Mouse (Mus musculus) layer of hippocampus, adult 18-20 months (tissue): ENCODE results near the gene Gtf3c1. TPM values are rescaled to one million over a fixed set of nuclear protein-coding genes. Genes with fewer than 3 reads are reported as not detected.

Experiments used
- DNase-seq, 2 experiments: peaks; one replicate each; pipeline ENCODE4 v3.0.0; 2022; ENCODE audit warnings: low spot score in 2 of 2
- total RNA-seq, 2 experiments: library from RNA; stranded (reverse); gene quantifications; 2 replicates each; pipeline ENCODE4 v1.2.3; 2021

Gtf3c1 gene
- total RNA-seq, 2 experiments from 2014 or later, result 102 to 107 TPM

DNA sequence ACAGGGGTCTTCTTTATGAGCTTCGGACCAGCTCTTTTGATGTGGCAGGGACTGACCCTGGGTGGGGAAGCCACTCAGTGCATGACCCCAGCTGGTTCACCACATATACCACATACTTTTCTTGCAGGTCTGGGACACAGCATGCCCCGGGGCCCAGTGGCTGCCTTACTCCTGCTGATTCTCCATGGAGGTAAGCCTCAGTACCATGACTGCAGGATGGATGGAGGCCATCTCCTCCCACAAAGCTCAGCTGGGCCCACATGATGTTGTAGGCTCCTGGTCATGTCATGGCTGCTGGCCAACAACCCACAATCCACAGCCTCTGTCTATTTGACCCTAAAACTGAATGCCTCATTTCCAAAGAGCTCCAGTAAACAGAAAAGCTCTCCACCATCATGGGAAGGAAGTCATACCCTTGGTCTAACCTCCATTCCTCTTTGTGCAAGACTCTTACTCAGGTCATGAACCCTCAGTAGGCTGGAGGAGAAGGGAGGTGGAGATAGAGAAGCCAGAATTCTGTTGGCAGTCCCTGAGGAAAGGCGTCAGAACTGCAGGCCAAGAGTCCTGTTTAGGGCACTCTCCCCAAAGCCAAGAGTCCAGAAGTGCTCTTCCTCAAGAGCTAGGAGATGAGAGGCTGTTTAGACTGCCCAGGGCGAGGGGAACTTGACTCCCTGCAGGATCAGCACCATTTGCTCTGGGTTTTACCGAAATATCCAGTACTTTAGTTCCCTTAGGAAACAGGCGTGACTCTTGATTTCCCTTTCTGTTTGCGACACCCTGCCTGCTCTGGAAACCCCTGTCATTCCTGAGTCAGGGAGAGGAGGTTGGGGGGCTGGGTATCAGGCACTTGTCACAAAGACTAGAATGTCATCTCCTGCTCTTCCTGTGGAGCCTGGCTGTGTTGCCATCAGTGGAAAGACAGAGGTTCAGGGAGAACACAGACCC, 84.6 kb downstream of the Gtf3c1 start:
- no peak for DNase-seq

DNA sequence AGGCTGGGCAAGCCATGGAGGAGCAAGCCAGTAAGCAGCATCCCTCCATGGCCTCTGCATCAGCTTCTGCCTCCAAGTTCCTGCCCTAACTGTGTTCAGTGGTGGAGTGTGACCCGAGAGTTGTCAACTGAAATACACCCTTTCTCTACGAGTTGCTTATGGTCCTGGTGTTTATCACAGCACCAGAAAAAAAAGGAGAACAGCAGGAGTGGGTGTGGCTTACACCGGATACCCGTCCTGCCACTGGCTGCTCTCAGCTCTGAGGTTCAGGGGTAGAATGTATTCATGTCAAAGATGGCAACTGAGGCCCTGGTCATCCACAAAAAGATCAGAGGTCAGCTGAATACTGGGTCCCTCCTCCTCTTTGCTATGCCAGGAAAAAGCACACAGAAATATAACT, 87.5 kb downstream of the Gtf3c1 start:
- DNase-seq, result no peak

DNA sequence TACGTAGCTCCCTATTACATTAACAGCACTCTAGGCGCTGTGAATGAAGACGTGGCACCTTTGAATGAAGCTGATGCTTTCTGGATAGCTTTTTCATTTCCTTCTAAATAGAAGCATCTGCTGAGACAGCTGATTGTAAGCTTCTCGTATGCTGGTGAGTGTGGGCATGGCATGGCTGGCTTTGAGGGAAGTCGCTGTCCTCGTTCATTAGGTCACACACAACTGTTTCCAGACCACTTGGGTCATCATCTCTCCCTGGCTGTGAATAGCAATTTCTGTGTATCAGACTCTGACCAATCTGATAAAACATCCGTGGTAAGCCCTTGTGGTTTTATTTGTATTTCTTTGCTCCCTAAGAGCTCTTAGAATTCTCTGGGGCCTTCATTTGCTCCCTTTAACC, 89.6 kb downstream of the Gtf3c1 start:
- no peak for DNase-seq

DNA sequence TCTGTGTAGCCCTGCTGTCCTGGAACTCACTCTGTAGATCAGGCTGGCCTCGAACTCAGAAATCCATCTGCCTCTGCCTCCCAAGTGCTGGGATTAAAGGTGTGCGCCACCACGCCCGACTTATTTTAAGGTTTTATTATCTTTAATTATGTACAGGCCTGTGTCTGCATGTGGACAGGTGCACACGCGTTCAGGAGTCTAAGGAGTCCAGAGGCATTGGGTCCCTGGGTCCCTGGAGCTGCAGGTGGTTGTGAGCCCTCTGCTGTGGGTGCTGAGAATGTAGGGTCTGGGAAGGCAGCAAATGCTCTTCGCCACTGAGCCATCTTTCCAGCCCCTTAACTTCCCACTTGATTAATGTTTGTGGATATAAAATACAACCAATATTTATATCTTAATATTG, 92.1 kb downstream of the Gtf3c1 start:
- DNase-seq, result no peak

DNA sequence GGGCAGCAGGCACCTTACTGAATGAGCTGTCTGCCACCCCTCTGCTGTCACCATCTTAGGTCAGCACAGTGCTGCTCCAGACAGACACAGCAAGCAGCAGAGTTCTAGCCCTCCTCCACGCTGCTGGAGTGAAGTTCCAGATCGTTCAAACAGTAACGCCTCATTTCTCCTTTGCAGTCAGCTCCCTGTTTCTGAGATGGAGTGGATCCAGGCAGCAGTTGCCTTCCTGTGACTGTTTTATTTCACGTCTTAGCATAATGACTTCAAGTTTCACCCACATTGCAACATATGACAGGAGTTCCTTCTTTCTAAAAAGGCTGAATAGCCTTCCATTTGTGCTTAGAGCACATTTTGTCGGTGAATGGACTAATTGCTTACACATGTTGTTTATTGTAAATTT, 94.0 kb downstream of the Gtf3c1 start:
- no peak for DNase-seq

DNA sequence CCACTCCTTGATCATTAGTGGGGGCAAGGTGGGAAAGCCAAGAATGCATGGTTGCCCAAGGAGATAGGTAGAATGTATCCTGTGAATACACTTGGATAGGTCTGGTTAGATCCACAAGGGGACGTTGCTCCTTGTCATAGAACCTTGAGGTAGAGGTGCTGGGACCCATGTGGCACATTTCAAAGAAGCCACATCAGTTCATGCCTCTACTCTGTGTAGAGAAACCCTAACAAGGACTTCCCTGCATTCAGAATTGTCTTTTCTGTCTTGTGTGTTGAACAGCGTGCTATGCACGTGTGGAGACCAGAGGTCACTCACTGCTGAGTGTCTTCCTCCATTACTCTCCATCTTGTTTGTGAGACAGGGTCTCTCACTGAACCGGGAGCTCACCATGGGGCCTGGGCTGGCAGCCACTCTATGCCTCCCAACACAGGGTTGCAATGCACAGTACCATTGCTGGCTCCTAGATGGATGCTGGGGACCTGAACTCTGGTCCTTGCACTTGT, 99.3 kb downstream of the Gtf3c1 start:
- DNase-seq, result no peak

DNA sequence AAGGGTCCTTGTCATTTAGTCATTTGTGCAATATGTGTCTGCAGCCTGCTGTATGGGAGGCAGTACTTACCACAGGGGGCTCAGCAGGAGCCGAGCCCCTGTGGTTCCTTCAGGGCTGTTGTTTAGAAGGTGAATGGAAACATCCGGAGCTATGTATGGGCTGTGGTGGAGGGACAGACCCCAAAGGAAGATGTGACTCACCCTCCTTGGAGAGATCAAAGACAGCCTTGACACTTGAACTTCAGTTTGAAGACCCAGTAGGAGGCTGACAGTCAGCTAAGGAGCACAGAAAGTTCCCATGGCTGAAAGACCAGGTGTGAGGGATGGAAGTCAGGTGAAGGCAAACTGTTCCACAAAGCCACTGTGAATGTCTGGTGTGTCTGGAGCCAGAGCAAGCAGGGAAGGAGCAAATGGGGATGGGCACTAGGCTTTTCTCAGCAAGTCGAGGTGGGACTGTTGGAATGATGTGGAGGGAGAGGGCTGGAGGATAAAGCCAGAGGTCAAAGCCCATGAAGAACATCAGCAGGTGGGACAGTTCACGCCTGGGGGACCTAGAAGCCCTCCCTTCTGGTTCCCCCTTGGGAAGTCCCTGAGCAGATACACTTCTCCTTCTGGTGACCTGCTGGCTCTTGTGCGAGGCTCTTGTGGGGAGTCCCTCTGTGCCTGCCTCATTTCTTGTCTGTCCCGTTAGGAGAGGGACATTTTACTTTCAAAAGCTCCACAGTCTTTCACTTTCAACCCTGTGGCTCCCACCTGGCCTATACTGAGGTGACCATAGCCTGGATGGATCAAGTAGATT, 100.0 kb downstream of the Gtf3c1 start:
- no peak for DNase-seq

DNA sequence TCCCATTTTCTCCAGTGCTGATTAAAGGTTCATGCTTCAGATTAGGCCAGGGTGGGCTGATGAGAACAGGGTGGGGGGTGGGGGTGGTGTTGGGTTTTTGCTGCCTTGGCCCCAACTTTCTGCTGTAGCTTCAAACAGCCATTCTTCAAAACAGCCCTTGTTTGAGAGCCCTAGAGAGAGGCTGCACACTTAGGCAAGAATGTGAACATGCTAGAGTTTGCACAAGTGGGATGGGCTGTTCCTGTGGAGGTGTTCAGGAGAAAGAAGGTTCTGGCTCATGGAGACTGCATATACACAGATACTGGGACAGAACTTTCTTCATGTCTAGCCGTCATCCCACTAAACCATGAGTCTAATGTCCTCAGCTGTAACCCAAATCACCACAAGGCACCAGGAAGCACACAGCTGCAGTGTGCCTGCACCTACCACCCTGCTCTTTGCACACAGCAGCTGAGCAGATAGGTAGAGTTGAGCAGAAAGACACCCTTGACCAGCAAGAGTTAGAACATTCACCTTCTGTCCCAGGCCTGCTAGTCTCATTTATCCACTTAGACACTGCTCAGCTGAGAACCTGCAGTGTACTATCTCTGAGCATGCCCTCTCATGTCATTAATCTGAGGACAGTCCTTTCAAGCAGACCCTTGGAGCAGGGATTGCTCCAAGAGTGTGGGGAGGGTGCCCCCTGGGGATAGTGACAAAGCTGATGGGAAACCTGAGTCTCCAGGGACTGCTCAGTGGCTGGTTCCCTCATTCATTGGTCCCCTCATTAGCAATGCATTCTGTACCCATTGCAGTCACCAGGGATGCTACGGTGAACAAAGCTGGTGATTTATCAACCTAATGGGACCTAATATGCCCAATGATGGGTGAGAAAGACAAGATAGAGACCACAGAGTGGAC, 101.1 kb downstream of the Gtf3c1 start:
- DNase-seq, result no peak

DNA sequence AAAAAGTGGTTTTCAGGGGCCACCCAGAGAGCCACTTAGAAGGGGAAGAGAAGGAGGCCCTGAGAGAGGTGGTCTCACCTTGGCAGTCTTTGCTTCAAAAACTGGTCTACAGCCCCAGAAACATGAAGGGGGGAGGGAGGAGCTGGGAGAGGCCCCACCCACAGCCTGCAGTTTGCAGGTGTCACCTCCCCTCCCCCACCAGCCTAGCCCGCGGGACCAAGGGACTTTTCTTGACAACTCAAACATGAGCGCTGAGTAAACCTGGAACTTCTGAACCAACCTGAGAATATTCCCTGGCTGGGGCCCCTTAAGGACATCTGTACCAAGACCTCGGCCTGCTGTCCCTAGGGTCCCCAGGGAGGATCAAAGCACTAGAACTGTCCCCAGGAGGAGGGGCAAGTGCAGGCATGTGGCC, 101.8 kb downstream of the Gtf3c1 start:
- no peak for DNase-seq

DNA sequence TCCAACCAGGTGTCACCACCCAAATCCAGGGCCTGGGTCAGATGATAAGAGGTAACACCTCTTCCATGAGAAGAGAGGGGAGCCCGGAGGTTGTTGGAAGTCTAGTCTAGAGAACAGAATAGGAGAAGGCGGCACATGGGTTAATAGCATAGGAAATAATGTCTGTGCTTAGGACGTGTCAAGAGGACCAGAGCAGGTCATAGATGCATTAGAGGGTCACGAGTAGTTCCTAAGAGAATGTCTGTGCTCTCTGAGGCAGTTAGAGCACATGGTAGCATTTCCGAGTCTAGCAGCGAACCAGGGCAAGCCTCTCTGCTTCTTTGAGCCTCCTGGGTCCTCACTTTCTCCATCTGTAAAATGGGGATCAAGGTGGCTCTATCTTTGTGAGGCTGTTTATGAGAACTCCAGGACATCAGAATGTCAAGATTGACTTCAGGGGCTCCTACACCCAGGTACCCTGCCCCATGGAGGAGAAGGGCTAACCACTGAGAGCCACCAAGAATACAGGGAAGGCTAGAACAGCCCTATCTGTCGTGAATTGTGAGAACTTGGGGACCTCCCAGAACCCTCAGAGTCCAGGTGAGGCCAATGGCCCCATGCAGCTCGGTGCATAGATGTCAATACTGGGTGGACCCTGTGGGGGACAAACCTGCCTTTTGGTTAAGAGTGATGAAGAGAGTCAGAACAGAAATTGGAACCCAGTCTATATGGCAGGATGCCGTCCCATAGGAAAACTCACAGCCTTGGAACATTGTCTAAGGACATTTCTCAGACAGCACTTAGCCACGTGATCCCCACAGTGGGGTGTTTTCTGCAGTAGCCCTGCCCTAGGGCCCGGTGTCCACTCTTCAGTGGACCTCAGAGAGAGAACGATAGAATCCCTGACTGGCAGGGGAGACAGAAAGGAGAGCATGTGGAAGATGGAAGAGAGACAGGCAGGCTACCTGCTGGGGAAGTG, 102.9 kb downstream of the Gtf3c1 start:
- DNase-seq, result no peak

DNA sequence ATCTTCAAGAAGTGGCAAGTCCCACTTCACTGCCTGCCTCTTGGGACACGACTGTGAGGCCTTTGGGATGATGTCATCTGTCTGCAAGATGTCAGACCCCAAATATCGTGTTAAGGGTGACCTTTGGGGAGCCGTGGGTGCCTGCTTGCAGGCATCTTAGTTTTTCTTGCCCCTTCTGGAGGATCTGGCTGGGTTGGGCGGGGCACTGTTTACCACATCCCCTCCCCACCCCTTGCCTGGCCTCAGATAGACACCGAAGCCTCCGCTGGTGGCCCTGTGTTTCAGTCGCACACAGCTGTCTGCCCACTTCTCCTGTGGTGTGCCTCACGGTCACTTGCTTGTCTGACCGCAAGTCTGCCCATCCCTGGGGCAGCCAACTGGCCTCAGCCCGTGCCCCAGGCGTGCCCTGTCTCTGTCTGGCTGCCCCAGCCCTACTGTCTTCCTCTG, 104.4 kb downstream of the Gtf3c1 start, which contains the start of gene Il21r:
Il21r (plus strand) TSS at position 245 of the 447 bp plus-strand sequence.
- DNase-seq, result no peak

DNA sequence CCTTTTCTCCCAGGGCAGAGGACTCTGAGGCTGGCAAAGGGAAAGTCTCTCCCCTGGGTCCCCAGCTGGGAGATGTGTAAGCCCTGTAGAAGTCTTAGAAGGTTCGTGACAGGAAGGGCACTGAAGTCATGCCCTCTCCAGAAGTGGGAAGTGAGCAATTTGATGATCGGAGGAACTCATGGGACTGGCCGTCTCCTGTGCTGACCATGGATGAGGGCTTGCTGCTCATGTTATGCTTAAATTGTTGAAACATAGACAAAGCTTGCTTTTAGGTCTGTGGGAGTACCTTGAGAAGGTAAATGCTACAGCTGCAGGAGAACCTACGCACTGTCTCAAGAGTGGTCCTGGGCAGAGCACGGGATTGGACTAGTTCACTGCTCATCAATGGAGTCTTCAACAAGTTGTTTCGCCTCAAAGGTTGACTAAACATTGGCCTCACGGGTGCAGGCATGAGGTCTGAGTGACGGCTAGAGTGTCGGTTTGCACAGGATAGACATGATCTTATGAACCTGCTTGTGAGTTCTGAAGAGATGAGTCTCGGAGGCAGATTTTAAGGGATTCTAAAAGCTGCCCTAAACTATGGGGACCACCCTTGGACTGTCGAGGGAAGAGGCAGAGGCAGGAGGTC, 105.6 kb downstream of the Gtf3c1 start:
- DNase-seq, result no peak

DNA sequence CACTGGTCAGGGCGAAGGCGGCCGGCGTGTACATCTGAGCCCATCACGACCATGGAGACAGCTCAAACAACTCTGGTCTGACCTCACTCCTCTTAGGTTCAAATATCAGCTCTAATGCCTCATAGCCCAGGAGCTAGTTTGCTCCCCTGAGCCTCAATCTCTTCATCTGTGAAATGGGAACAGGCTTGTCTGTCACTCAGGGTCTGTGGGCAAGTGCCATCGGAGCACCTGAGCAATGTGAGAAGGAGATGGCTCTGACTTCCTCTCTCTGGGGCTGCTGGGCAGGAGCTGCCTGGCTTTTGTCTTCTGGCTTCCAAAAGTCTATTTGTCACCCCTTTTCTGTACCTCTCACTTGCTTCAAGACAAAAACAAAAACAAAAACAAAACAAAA, 106.3 kb downstream of the Gtf3c1 start:
- no peak for DNase-seq

DNA sequence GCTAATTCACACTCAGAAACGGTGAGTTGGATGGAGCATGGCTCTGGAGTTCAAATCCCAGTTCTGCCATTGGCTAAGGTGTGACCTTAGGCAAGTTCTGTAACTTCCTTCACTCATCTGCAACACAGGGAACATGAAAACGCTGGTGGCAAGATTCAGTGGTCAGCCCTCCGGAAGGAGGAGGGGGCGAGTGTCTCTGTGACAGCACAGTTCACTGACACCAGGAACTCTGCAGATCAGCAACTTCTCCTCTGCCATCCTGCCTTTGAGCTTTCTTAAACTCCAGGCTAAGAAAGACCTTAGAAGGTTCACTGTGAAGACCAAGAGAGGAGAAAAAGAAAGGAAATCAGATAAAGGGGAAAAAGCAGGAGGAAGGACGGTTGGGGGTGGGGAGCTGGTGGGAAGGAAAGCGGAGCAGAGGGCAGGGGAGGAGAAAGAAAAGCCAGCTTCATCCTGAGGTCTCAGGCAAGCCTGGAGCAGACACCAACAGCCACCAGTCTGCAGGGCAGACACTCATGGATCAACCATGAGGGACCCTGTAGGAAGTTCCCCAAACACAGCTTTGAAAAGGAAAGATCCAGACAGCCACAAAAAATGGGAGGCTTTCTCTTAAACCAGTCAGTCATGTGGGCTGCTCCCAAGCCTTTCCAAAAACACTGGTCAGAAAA, 106.8 kb downstream of the Gtf3c1 start:
- no peak for DNase-seq

DNA sequence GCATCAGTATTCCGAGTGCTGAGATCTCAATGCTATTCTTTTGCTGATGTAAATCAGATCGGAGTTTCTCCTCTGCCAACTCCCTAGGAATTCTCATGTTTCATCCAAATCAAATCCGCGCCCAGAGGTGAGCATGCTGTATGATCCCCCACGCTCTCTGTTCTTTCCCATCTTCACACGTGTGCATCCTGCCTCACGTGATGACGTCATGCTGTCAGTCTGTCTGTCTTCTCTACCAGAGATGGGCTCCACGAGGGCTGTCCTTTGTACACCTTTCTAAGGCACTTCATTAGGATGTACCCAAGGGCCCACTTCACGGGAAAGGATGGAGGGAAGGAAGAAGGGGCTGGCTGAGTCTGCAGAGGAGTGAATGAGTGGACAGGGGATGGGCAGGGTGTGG, 107.4 kb downstream of the Gtf3c1 start:
- DNase-seq, result no peak

DNA sequence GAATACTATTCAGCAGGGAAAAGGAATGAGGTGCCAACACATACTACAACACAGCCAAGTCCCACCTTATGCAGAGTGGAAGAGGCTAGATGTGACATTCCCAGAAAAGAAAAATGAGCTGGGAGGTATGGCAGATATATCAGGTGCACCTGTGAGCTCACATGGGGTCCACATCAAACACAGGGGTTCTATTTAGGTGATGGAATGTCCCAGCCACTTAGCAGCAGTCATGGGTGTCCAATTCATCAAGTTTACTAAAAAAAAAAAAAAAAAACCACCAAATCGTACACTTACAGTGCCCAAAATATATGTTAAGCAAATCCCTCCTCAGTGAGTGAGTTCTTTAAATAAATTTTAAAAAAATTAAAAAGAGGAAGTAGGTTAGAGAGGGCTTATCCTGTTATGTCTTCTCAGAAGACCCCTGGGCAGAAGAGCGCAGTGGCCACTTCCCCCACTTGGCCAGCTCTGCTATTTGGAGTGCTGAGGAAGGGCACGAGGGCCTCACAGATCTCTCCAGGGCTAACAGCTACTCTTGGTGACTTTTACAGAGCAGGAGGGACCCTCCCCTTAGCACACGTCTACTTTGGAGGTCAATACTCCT, 108.1 kb downstream of the Gtf3c1 start:
- no peak for DNase-seq

DNA sequence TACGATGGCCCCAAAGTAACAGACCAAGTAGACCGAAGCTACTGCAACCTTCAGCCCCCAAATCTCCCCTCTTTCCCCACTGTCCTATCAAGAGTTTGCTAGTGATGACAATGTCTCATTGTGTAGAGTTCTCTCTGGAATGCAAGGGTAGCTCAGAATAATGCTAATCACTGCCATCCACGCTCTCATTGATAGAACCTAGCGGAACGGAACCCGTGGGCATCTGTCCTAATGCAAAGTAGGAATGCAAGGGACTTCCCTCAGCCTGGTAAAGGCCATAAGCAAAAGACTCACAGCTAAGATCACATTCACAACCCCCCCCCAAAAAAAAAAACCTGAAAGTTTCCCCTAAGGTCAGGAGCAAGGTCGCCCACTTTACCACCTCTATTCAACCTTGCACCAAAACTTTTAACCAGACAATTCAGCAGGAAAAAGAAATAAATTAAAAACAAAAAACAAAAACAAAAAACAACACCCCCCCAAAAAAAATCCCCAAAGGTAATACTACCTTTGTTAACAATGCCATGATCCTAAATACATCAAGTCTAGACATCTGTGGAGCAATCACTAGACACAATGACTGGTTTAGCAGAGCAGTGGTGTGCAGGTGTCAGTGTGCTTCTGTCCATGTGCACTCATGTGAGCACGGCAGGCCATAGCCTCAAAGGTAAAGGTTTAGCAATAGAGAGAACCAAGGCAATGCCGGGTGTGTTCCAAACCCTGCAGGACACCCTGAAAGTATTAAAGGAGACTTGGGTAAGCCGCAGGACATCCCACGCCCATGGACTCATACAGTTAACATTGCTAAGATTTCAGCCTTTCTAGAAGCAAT, 109.8 kb downstream of the Gtf3c1 start:
- DNase-seq, result no peak
